Mouse (Mus musculus) urinary bladder, adult 18-20 months (tissue): ENCODE measurements around the gene Arhgap23.

Experiments
- DNase-seq, 2 experiments: peaks; one replicate each; pipeline ENCODE4 v3.0.0; 2022; ENCODE audit warnings: low spot score in 2 of 2, mixed read lengths in 2 of 2

Arhgap23 gene

DNA sequence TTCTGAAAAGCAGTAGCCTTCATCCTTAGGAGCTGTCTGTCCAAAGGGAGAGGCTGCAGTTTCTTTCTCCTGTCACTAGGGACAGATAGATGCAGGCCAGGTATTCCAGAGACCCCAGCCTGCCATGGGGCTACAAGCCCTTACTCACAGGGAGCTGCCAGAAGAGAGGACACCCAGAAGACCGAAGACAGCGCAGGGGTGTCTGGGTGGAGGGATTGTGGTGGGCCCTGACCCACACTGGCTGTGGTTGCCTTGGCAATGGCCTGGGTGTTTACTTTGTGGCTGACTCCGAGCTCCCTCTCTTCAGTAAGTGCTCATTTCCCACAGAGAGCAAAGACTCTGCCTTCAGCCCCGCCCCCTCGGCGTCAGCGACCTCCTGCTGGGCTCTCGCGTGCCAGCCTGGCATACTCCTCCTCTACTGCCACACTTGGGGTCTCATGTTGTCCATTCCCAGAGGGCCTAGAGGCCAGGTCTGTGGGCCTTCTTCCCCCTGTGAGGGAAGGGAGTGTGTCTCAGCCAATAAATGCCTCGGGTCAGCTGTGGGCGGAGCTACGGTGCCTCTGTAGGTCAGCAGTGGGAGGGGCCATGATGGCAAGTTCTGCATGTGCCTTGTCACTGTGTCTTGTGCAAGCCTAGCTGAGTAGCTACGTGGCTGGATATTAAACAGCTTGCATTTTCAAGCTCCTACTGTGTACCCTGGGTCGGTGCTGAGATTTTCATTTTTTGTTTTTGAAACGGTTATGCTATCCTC is 19.5 kb downstream of the Arhgap23 start:
- peak; percentile 86 to 94 for DNase-seq

DNA sequence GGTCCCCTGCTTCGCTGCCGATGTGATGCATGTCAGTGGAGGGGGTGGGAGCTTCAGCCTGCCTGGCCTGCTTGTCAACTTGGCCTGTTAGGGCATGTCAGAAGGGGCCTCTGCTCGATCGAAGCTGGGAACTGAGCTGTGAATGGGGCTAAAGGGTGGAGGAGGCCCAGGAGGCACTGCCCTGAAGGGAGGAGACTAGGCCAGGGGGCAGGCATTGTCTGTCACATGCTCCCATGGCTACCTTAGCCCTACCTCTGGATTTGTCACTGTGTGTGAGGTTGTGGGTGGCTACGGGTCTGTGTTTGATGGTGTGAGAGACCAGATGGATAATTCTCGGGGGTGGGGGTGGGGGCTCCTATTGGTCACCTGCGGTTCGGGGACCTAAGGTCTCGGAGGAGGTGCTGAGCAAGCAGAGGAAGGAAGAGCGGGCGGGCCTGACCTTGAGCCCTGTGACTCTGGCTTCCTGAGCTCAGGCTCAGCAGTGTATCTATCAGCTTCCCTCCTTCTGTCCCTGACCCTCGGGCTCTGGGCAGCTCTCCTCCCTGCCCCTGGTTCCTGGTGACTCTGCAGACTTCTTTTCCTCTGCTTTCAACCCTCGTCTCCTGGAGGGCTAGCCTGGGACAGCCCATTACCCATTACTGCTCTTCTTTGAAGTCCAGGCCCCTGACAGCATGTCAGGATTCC is 20.6 kb downstream of the Arhgap23 start:
- DNase-seq = peak; percentile 83 to 89

DNA sequence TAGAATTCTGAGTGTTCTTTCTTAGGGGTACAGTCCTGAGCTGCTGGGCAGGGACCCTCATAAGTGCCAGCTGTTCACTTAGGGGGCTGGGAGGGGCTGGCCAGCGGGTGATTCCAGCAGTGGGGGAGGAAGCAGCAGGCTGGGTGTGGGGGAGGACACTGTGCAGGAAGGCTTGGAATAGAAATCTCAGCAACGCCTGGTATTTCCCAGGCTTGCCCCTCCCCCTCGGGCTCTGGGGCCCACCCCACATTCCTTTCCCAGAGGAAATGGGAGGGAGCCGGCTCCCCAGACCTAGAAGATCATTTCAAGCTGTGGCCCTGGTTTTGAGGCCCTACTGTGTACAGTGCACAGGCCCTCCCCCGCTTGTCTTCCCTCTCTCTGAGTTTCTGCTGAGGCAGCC is 22.4 kb downstream of the Arhgap23 start:
- DNase-seq = peak in 1 of 2 experiments; percentile 69

DNA sequence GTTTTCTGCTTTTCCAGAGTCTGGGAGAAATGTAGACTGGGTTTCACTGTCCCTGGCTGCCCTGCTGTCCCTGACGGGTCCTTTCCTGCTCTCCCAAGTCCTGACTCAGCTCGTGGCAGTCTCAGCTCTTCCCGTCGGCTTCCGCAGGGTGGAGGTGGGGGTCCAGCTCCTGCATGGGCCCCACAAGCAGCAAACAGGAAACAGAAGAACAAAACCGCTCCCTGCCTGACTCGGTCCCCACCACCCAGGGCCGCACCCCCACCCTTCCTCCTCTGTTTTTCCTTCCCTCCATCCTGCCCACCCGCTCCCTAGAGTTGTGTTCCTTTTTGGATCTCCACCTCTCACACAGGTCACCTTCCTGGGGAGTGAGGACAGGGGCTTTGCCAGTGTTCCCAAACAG is 23.5 kb downstream of the Arhgap23 start:
- no peak for DNase-seq

DNA sequence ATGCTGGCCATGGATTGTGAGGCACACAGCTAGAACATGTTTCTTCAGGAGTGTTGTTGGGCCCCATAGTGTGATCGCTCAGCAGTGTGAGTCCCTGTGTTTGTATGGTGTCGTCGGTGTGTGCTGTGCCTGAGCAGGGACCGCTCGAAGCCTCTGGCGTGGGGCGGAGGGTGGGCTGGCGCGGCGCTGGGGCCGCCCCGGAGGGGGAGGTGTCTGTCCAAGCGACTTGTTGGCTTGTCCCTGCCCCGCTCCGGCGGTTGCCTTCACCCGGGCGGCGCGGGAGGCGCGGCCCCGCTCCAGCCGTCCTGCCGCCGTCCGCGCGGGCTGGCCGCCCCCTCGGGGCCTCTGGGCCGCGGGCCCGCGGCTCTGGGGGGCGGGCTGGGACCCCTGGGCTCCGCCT is 24.6 kb downstream of the Arhgap23 start:
- DNase-seq = peak; percentile 76 to 85

DNA sequence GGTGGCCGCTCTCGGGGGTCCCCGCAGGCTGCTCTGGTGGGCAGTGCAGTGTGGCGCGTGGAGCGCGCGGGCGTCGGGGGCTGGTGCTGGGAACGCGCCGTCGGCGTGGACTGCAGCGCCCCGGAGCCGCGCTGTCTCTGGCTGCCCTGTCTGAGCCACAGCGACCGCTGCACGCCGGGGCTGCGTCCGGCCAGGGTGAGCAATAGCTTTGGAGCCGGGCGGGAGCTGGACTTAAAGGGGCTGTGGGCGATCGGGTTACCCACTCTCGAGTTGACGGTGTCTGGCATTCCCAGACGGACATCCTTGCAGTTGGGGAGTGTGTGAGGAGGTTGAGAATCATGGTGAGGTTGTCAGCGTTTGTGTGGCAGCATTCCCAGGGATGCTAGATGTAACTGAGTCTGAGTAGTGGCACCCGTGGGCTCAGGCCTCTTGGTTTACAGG is 25.1 kb downstream of the Arhgap23 start:
- peak in 1 of 2 experiments; percentile 59 for DNase-seq

DNA sequence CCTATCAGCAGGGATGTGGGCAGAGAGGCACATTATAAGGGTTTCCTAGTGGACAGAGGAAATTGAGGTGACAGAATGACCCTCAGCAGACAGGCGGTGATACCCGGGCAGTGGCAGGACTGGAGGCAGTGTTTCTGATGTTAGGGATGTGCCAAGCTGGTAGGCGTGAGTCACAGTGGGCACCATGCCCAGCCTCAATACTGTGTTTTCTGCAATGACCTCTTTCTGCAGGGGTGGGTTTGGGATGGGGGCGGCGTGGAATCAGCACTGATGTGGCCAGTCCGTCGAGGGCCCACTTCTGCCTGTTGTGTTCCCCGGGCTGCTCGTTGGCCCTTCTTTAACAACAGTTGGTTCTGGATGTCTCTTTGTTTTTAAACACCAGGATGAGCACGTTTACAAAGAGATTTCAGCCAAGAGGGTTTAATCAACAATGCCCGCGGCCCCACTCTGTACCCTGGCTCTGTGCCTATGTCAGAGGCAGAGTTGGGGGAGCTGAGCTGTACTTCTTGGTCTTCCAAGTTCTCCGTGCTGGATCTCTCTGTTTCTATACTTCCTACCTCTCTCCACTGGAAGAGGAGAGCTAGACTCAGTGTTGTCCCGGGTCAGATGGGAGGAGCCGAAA is 25.8 kb downstream of the Arhgap23 start:
- peak in 1 of 2 experiments; percentile 33 for DNase-seq

DNA sequence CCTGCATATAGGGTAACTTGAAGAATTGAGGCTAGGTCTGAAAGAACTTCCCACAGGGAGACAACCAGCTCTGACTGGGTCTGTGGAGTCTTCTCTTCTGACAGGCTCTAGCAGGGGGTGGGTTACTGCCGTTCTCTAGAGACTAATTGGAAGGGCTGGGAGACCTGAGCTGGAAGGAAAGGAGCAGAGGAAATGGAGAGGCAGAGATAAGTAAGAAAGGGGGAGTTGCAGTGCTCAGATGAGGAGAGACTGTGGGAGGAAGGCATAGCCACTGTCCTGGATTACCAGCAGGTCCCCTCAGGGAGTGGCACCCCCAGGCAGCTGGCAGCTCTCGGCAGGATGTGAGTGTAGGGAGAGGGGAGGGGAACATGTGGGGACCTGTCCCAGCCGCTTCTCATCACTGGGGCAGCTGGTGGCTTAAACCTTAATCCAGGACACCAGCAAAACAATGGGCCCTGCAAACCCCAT is 26.4 kb downstream of the Arhgap23 start:
- DNase-seq = no peak

DNA sequence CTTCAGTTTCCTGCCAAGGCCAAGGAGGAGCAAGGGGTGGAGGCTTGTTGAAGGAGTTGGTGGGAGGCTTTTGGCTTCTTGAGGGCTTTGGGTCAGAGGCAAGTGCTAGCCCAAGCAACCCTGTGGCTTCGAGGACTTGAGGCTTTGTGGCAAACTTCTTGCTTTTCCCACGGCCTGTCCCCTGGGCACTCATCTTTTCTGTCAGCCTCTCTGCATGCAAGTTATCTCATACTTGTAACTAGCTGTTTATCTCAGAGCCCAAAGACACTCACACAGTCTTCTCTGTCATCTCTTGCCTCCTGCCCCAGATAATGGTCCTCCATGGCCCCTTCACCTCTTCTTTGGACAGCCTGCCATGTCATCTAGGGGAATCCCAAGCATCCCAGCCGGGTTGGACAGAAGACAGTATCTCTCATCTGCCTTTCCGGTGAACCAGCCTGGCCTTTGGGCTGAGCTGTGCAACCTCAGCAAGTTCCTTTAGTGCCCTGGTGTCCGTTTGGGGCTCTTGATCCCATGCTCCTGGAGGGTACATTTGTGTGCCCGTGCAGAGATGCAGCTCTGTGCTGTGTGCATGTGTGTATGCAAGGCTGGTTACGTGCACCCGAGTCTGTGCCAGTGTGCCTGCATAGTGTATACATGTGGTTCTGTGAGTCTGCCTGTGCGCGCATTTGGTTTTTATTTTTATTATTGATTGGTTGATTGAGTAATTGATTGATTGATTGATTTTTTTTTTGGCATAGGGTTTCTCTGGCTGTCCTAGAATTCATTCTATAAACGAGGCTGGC is 27.8 kb downstream of the Arhgap23 start:
- DNase-seq = no peak

DNA sequence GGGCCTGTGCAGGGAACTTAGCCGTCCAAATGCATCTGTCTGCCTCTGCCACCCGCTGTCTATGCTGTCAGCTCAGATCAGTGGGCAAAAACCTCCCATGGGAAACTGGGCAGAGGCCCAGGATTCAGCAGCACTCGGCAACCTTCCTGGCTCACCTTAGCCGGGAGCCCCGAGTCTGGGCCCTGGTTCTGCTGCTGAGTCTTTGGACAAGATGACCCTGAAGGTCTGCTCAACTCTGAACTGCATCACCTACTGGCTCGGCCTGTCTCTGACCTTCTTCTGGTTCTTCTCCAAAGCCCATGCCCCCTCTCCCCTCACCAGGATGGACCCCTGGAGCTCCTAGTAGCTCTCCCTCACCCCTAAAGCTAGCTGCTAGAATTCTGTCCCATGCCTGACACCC is 30.3 kb downstream of the Arhgap23 start:
- no peak for DNase-seq

DNA sequence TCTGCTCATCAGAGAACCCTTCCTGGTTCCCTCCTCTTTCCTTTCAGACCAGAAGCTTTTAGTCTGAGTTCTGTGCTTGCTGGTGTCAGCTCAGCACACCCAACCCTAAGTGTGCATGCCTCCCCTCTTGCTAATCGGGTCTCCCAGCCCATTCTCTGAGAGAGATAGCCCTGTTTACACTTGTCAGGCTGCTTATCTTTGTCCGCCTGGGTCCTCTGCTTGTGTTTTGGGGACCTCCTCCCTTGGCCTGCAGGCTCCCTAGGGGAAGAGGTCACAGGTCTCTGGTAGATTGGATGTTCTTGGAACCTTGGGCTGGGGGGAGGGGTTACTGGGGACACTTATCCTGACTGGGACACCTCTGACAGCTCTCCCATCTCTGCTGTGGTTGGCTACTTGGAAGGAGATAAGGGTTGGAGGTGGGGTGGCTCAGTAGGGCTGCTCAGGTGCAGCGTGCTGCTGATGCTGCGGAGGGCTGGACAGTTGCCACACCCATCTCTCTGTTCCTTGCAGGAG is 30.7 kb downstream of the Arhgap23 start:
- no peak for DNase-seq

DNA sequence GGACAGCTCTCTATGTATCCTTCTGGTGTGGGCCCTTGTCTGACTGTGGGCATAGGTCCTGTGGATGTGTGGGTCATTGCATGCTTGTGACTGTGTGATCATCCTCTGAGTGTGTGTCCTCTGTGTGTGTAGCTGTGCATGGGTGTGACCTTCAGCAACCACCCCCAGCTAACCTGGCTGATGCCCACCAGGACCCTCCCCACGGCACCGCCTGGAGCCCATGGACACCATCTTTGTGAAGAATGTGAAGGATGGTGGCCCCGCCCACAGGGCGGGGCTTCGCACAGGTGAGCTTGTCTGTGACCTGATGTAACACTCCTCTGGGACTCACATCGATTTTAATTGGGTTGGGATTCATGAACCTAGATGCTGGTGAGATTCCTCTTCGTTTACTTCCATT is 32.6 kb downstream of the Arhgap23 start:
- no peak for DNase-seq

DNA sequence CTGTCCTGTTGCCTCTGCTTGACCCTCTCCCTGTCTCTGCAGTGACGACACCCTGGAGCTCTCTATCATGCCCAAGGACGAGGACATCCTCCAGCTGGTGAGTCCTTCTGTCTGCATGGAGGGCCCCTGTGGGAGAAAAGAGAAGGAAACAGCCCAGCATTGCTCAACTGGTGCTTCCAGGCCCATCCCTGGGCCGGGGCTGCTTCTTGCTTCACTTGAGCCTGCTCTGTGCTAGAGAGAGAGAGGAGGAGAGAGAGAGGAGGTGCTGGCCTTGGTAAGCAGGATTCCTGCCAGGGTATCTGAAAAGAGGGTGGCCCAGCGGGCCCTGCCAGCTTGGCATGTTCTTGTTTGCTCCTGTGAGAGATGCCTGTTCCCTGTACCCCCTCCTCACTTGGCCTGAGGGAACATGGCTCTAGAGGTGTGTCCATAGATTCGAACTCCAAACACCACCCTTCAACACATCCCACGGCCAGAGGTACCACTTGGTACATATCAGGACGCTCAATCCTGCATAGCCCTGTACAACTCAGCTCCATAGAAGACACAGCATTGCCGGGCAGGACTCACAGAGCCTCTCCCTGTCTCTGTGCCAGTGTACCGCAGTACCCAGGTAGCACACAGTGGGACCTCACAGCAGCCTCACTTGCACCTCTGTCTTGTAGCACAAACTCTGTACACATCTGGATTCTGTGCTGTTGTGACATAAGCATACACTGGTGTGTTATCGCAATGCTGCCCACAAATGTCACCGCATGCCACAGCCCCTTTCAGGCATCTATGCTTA is 33.5 kb downstream of the Arhgap23 start:
- no peak for DNase-seq

DNA sequence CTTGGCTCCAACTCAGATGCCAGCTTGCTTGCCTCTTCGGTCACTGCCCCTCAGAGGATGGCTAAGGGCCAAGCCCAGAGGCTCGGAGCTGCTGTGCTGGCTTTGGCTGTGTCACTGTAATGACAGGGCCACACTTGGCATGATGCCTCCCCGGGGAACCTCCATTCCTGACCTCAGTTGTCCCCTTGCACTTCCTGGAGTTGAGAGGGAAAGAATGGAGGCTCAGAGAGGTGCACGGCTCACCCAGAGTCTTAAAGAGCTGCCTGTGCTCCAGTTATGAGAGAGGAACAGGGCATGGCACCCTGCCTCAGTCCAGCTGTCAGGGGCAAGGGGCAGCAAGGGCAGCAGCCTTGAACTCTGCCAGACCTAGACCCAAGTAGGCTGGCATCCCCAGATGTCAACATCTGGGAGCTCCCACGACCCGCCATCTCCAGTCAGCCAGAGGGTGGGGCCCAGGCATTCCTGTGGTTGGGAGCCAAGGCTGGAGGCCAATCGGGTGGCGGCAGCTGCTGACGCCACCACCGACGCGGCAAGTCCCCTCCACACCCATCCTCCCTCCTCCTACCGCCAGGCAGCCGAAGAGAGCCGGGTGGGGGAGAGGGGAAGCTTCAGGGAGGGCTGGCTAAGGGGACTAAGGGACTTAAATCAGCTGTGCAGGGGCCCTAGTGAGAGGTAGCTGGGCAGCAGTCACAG is 34.4 kb downstream of the Arhgap23 start:
- peak in 1 of 2 experiments; percentile 65 for DNase-seq

DNA sequence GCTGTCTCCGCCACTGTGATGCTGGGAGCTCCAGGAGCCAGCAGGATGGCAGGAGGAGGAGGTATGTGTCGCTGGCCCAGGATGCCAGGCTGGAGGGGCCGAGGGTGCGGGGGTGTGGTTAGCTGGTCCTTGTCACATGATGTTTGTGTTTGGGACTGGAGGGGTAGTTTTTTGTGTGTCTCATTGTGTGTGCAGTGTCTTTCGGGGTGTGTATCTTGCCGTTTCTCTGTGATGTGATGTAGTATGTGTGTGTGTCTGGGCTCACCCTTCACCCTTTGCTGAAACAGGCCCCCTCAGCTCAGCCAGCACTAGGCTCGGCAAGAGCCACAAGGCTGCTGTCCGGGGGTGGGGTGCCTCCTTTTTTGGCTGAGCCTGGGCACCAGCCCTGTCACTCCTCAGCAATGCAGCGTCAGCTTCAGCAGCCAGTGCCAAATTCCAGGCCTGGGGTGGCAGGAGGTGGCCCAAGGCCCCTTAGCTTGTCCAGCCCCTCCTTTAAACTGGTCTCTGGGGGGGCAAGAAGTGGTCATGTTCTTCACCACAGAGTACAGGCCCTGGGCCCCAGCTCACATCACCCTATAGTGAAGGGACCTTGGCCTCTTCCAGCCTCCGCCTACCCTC is 35.1 kb downstream of the Arhgap23 start:
- DNase-seq = no peak

DNA sequence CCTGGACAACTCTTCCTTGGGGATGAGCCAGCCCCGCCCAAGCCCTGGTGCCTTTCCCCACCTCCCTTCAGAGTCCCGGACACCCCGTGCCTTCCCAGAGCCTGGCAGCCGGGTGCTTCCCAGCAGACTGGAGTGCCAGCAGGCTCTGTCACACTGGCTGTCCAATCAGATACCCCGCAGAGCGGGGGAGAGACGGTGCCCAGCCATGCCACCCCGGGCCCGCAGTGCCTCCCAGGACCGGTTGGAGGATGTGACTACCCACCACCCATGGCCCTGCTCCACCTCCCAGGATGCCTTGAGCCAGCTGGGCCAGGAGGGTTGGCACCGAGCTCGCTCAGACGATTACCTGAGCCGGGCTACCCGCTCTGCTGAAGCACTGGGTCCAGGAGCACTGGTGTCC is 36.3 kb downstream of the Arhgap23 start:
- DNase-seq = no peak

DNA sequence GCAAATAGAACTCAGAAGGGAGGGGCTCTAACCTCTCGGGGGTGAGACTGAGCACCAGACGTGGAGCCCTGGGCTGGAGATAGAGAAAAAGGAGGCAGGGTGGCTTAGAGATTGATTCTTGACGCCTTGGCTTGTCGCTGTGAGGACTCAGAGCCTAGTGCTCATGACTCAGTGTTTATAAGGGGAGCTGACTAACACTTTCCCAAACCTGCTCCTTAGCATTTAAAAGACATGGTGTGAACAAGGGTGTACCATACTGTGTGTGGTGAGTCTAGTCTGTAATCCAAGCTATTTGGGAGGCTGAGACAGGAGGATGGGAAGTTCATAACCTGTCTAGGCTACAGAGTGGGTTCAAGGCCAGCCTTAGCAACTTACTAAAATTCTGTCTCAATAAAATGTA is 41.8 kb downstream of the Arhgap23 start:
- no peak for DNase-seq

DNA sequence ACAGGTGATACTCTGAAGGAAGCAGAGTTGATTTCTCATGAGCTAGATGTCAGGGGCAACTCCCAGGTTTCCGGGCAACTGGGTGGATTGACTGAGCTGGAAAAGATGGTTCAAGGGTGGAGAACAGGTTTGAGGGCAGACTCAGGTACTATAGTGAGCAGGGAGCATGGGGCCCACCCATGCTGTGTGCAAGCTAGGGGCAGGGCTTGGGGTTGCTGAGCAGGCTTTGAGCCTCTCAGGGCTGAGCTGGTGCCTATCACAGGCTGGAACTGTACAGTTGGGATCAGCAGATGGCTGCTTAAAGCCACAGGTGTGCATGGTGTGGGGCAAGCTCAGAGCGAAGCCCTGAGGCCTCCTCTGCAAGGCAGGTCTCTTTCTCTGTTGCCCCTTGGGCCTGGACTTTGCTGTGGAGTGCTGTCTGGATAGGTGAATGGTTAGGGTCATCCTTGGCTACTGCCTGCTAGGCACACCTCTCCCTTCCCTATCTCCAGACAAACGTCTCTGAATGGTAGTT is 46.0 kb downstream of the Arhgap23 start:
- no peak for DNase-seq

DNA sequence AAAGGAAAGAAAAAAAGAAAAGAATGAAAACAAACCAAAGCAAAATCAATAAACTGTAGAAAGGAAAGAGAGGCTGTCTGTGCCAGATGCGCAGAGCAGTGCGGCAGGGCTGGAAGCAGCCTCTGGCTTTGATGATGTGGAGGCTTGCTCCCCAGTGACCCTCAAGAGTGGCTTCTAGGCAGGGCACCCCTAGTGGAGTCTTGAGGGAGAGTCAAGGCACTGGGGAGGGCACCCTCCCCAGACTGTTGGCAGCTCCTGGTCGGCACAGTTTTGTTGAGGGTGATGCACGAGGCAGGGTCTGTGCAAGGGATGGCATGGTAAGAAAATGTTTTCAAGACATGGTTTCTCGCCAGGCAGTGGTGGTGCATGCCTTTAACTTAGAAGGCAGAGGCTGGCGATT is 47.2 kb downstream of the Arhgap23 start:
- no peak for DNase-seq

DNA sequence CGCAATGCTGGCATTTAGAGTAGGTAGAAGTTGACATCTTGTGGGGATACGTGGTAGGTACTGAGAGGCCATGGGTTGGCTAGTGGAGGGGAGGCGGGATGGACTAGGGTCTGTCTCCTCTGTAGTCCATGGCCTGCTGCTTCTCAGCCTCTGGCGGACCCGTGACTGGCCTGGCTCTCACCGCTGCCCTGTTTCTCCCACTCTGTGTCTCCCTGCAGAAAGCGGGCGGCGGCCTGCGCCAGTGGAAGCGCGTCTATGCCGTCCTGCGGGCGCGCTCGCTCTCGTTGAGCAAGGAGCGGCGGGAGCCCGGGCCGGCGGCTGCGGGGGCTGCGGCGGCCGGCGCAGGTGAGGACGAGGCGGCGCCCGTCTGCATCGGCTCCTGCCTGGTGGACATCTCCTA is 47.8 kb downstream of the Arhgap23 start:
- DNase-seq = no peak
